Mouse (Mus musculus) ES-E14 (cell line): ENCODE results near the gene Gm28048.

ENCODE experiments used
- CHD2 ChIP-seq: IDR thresholded peaks from 2 replicates; pipeline ENCODE4 v1.6.1; 2014; ENCODE audit warnings: mild to moderate bottlenecking, low read depth, low read length, inconsistent platforms
- HCFC1 ChIP-seq: IDR thresholded peaks from 2 replicates; pipeline ENCODE4 v1.6.1; 2012; ENCODE audit warnings: low read length, inconsistent platforms, borderline replicate concordance; ENCODE audit not compliant: insufficient read depth

DNA sequence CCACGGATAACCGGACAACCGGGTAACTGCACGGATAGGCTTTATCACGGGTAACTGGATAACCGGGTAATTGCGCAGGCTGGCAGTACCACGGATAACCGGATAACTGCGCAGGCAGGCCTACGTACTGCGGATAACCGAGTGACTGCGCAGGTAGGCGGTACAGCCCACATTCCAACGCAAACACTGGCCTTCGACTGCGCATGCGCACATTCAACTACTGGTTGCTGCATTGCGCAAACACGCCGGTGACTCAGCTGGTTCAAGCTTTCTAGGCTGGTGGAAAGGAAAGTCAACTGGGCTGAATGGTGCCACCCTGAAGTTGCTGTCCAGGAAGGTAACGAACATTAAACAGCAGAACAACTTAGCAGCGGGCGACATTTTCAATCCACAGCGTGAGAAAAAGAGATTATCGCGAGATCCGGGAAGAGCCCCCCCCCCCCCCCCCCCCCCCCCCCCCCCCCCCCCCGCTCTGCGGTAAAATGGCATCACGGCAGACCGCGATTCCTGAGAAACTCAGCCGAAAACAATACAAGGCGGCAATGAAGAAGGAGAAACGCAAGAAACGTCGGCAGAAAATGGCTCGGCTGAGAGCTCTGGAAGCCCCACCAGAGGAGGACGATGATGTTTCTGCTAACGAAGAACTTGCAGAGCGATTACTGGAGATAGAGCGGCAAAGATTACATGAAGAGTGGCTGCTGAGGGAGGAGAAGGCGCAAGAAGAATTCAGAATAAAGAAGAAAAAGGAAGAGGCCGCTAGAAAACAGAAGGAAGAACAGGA lies 9.0 kb downstream of the Gm28048 start:
- TF ChIP-seq HCFC1 (no peak), CHD2 (peak; percentile 93)
